Mouse (Mus musculus) spleen, postnatal 10 days (tissue): ENCODE results near the gene Fbxw14.
"Not testable (repeated sequence)": the region's sequence is repeated elsewhere in the genome, so short reads cannot be mapped to it uniquely, and the experiment has no call there.

Experiments
- DNase-seq, 2 experiments: peaks; one replicate each; pipeline ENCODE4 v3.0.0; 2021 to 2022; ENCODE audit warnings: low spot score in 2 of 2

The Fbxw14 gene

GRCm38 (mm10) chr9:109287576-109287975 lies at the start of gene Fbxw14:
Gene Fbxw14, minus strand, starts transcription at chr9:109287676.
- not testable (repeated sequence) for DNase-seq

GRCm38 (mm10) chr9:109263041-109263440 lies 24.4 kb downstream of the Fbxw14 start:
- no peak for DNase-seq

- DNase-seq, result no peak
Observed at GRCm38 (mm10) chr9:109234654-109235053, 52.8 kb downstream of the Fbxw14 start, which contains the start of gene Fbxw20. Gene Fbxw20, minus strand, starts transcription at chr9:109234754.
